Mouse (Mus musculus) B cell, adult 2 months (primary cell): ENCODE data around the gene Gm10188.

Source experiments
- DNase-seq, 2 experiments: peaks; one replicate each; pipeline ENCODE4 v3.0.0; 2022

Gene Gm10188

GRCm38 (mm10) chr1:132222166-132222565 lies 7.4 kb downstream of the Gm10188 start:
- no peak for DNase-seq

- DNase-seq = no peak
Measured at GRCm38 (mm10) chr1:132221627-132222026, 7.9 kb downstream of the Gm10188 start.

- no peak for DNase-seq
Measured at GRCm38 (mm10) chr1:132216276-132216675, 13.3 kb downstream of the Gm10188 start.

- DNase-seq = no peak
Measured at GRCm38 (mm10) chr1:132213076-132213475, 16.5 kb downstream of the Gm10188 start.

- peak; percentile 60 to 62 for DNase-seq
Measured at GRCm38 (mm10) chr1:132212218-132212617, 17.3 kb downstream of the Gm10188 start.

- DNase-seq = no peak
Measured at GRCm38 (mm10) chr1:132211672-132212071, 17.9 kb downstream of the Gm10188 start.

- DNase-seq = peak; percentile 32 to 39
Measured at GRCm38 (mm10) chr1:132210922-132211321, 18.6 kb downstream of the Gm10188 start.

GRCm38 (mm10) chr1:132209400-132209799 lies 20.2 kb downstream of the Gm10188 start:
- DNase-seq = no peak

- DNase-seq = no peak
Measured at GRCm38 (mm10) chr1:132208154-132208553, 21.4 kb downstream of the Gm10188 start.

- DNase-seq = no peak
Measured at GRCm38 (mm10) chr1:132206828-132207227, 22.7 kb downstream of the Gm10188 start.

GRCm38 (mm10) chr1:132205958-132206357 lies 23.6 kb downstream of the Gm10188 start:
- no peak for DNase-seq

- no peak for DNase-seq
Measured at GRCm38 (mm10) chr1:132202771-132203170, 26.8 kb downstream of the Gm10188 start.

- no peak for DNase-seq
Measured at GRCm38 (mm10) chr1:132201936-132202335, 27.6 kb downstream of the Gm10188 start.

GRCm38 (mm10) chr1:132201511-132201860 lies 28.1 kb downstream of the Gm10188 start:
- no peak for DNase-seq

GRCm38 (mm10) chr1:132200562-132201510 lies 28.7 kb downstream of the Gm10188 start:
- no peak for DNase-seq

GRCm38 (mm10) chr1:132199934-132200333 lies 29.6 kb downstream of the Gm10188 start:
- no peak for DNase-seq

- no peak for DNase-seq
Measured at GRCm38 (mm10) chr1:132199244-132199643, 30.3 kb downstream of the Gm10188 start.

- DNase-seq = no peak
Measured at GRCm38 (mm10) chr1:132198401-132199071, 31.0 kb downstream of the Gm10188 start.

- DNase-seq = no peak
Measured at GRCm38 (mm10) chr1:132197666-132198065, 31.9 kb downstream of the Gm10188 start.

- DNase-seq = no peak
Measured at GRCm38 (mm10) chr1:132196337-132196736, 33.2 kb downstream of the Gm10188 start.

GRCm38 (mm10) chr1:132195681-132196080 lies 33.9 kb downstream of the Gm10188 start:
- DNase-seq = no peak

GRCm38 (mm10) chr1:132195100-132195499 lies 34.5 kb downstream of the Gm10188 start:
- no peak for DNase-seq

GRCm38 (mm10) chr1:132194624-132195023 lies 34.9 kb downstream of the Gm10188 start:
- no peak for DNase-seq

- no peak for DNase-seq
Measured at GRCm38 (mm10) chr1:132193806-132194205, 35.8 kb downstream of the Gm10188 start.
